Mouse (Mus musculus) cerebellum, adult 2 months (tissue): ENCODE measurements around the gene Fam83c.

Source experiments
- CTCF ChIP-seq: fragments of 200-500 bp; IDR thresholded peaks from 2 replicates; pipeline ENCODE4 v1.5.1; 2011; ENCODE audit warnings: low read depth, mild to moderate bottlenecking, control low read depth, low read length, moderate library complexity, borderline replicate concordance; ENCODE audit not compliant: insufficient read depth
- POLR2A ChIP-seq: fragments of 200-500 bp; IDR thresholded peaks from 2 replicates; pipeline ENCODE4 v1.6.1; 2011; ENCODE audit warnings: low read length, control low read depth, borderline replicate concordance; ENCODE audit not compliant: insufficient read depth

DNA sequence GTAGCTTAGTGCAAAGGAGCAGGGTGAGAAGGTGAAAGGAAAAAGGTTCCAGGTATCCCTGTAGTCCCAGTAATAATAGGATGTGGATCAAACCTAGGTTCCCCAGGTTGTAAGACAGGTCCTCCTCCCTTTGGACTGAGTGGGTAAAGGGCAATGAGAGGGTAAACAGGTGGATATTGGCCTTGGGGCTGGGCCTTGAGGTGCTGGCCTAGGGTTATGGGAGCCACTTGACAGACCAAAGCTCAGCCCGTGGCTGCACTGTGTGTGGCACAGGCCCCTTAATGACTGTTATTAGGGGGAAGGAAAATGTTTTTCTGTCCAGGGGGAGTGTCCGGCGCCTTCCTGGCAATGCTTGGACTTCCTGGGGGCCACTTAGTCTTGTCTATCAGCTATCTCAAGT is 3.3 kb upstream of the Fam83c start:
- no peak for TF ChIP-seq POLR2A
- TF ChIP-seq CTCF = no peak
